Mouse (Mus musculus) lung, embryonic 14.5 days (tissue): ENCODE measurements at regions not wholly inside any gene's neighbourhood (a gene's known extent, or its start where the extent isn't known, plus 50 kb on each side); places are given as distances from the start of the nearest gene placed in this dataset.
A peak's percentile ranks its signal among the peaks of the same experiment; 100 is the strongest.

Experiments
- ATAC-seq: fragments of 200-750 bp; cut with Nextera tagmentation; 2 replicates; pipeline ENCODE4 v1.8.0; 2017; ENCODE audit warnings: mild to moderate bottlenecking, moderate TSS enrichment, moderate library complexity; ENCODE audit not compliant: insufficient read depth
- DNase-seq: peaks from one replicate; pipeline ENCODE4 v3.0.0-alpha.2; 2015
- H3K27ac ChIP-seq: fragments of 300-500 bp; sonication (generic); 2 replicates; pipeline ENCODE4 v1.5.1; 2014; ENCODE audit warnings: low read depth, mild to moderate bottlenecking, moderate library complexity
- H3K27me3 ChIP-seq: fragments of 300-500 bp; sonication (generic); 2 replicates; pipeline ENCODE4 v1.6.1; 2014; ENCODE audit warnings: low read length, control low read depth; ENCODE audit not compliant: insufficient read depth
- H3K36me3 ChIP-seq: fragments of 300-500 bp; sonication (generic); 2 replicates; pipeline ENCODE4 v1.6.1; 2014; ENCODE audit warnings: control low read depth; ENCODE audit not compliant: insufficient read depth
- H3K4me1 ChIP-seq: fragments of 300-500 bp; sonication (generic); 2 replicates; pipeline ENCODE4 v1.6.1; 2014; ENCODE audit warnings: antibody characterized with exemption, control low read depth; ENCODE audit not compliant: insufficient read depth
- H3K4me2 ChIP-seq: fragments of 300-500 bp; sonication (generic); 2 replicates; pipeline ENCODE4 v1.6.1; 2014; ENCODE audit warnings: mild to moderate bottlenecking
- H3K4me3 ChIP-seq: fragments of 300-500 bp; sonication (generic); 2 replicates; pipeline ENCODE4 v1.5.1; 2014; ENCODE audit warnings: low read depth, low read length
- H3K9ac ChIP-seq: fragments of 300-500 bp; sonication (generic); 2 replicates; pipeline ENCODE4 v1.6.1; 2014
- H3K9me3 ChIP-seq: fragments of 300-500 bp; sonication (generic); 2 replicates; pipeline ENCODE4 v1.6.1; 2016; ENCODE audit warnings: low read depth, low read length, control low read depth
- CTCF ChIP-seq: IDR thresholded peaks from 2 replicates; pipeline ENCODE4 v1.5.1; 2016; ENCODE audit warnings: antibody characterized with exemption, low read depth
- WGBS: fragments of 180-500 bp; shearing (Covaris S2); extraction: QIAGEN DNeasy Blood & Tissue Kit; methylation state at CpG from one replicate; pipeline ENCODE4 v1.1.7; 2014; 5-methylcytosine and 5-hydroxymethylcytosine counted together

DNA sequence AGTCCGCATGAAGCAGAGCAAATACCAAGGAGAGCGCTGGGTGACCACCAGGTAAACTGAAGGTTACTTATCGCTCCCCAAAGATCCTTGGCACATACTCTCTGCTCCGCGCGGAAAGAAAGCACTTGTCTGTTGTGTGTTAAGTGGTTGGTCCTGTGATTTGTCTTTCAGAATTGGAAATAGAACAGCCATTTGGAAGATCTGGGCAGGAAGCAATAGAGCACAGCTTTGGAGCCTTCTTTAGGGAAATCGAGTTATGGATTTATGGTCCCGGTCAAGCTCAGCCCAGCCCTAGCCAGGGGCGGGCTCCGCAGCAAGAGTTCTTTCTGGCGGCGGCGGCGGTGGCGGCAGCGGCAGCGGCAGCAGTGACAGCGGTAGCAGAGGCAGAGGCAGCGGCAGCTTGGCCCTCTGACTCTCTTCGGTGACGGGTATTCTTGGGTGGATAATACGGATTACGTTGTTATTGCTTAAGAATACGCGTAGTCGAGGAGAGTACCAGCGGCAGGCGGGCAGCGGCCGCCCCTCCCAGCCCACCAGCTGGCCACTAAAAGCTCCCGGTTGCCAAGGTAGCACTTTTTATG, 128.4 kb upstream of the Dpyd start:
- ATAC-seq (no peak), DNase-seq (peak; percentile 37)
- peak overlapping the region; percentile 37 for H3K4me3 ChIP-seq
- no peaks in the 10 kb centered on the region for H3K36me3 ChIP-seq
- peak overlapping the region; percentile 73 for H3K4me2 ChIP-seq
- no peak for TF ChIP-seq CTCF
- H3K27ac ChIP-seq, result no peak overlapping the region
- peaks cover 50% of the 10 kb centered on the region for H3K27me3 ChIP-seq
- H3K9me3 ChIP-seq, result no peaks in the 10 kb centered on the region
- 2% methylated on average over 31 of the region's 31 CpGs for WGBS
- H3K4me1 ChIP-seq, result 0 out of 2 replicates have a peak, but pooled peaks cover 4% of the 10 kb centered on the region
- H3K9ac ChIP-seq, result no peak overlapping the region

- no peak for TF ChIP-seq CTCF
- peak overlapping the region; percentile 37 for H3K4me3 ChIP-seq
- 0 out of 2 replicates have a peak, but pooled peaks cover 4% of the 10 kb centered on the region for H3K4me1 ChIP-seq
- peaks cover 50% of the 10 kb centered on the region for H3K27me3 ChIP-seq
- under 1% methylated on average over 17 of the region's 17 CpGs for WGBS
- DNase-seq, result no peak
- H3K36me3 ChIP-seq, result no peaks in the 10 kb centered on the region
- no peaks in the 10 kb centered on the region for H3K9me3 ChIP-seq
- no peak for ATAC-seq
- H3K27ac ChIP-seq, result no peak overlapping the region
- H3K4me2 ChIP-seq, result peak overlapping the region; percentile 73
- no peak overlapping the region for H3K9ac ChIP-seq
Measured at GRCm38 (mm10) chr3:118434311-118434710, 127.6 kb upstream of the Dpyd start.

GRCm38 (mm10) chr3:118434847-118435246, 127.1 kb upstream of the Dpyd start:
- no peak overlapping the region for H3K9ac ChIP-seq
- H3K4me1 ChIP-seq, result 0 out of 2 replicates have a peak, but pooled peaks cover 4% of the 10 kb centered on the region
- H3K27me3 ChIP-seq, result peaks cover 48% of the 10 kb centered on the region
- peak overlapping the region; percentile 37; the same call in 1 of the 2 replicates for H3K4me3 ChIP-seq
- no peak for TF ChIP-seq CTCF
- peak overlapping the region; percentile 73; the same call in 1 of the 2 replicates for H3K4me2 ChIP-seq
- ATAC-seq, result no peak
- WGBS, result 3% methylated on average over 13 of the region's 13 CpGs
- DNase-seq, result no peak
- no peaks in the 10 kb centered on the region for H3K36me3 ChIP-seq
- no peak overlapping the region for H3K27ac ChIP-seq
- H3K9me3 ChIP-seq, result no peaks in the 10 kb centered on the region

GRCm38 (mm10) chr3:118435248-118435647, 126.7 kb upstream of the Dpyd start:
- H3K4me2 ChIP-seq, result peak overlapping the region; percentile 73; the same call in 1 of the 2 replicates
- DNase-seq (no peak), ATAC-seq (no peak)
- no peaks in the 10 kb centered on the region for H3K9me3 ChIP-seq
- whole genome bisulfite sequencing, result 11% methylated on average over 9 of the region's 9 CpGs
- H3K36me3 ChIP-seq, result no peaks in the 10 kb centered on the region
- H3K4me3 ChIP-seq, result peak overlapping the region; percentile 37; the same call in 1 of the 2 replicates
- H3K9ac ChIP-seq, result no peak overlapping the region
- TF ChIP-seq CTCF, result no peak
- H3K27ac ChIP-seq, result no peak overlapping the region
- peaks cover 44% of the 10 kb centered on the region for H3K27me3 ChIP-seq
- 0 out of 2 replicates have a peak, but pooled peaks cover 2% of the 10 kb centered on the region for H3K4me1 ChIP-seq

GRCm38 (mm10) chr3:118443742-118444332, 118.1 kb upstream of the Dpyd start:
- no peaks in the 10 kb centered on the region for H3K4me1 ChIP-seq
- H3K27me3 ChIP-seq, result no peaks in the 10 kb centered on the region
- no peak overlapping the region for H3K4me3 ChIP-seq
- no peaks in the 10 kb centered on the region for H3K36me3 ChIP-seq
- WGBS, result 46% methylated on average over 8 of the region's 8 CpGs
- DNase-seq (peak; percentile 9), ATAC-seq (no peak)
- no peak for TF ChIP-seq CTCF
- no peak overlapping the region for H3K4me2 ChIP-seq
- no peak overlapping the region for H3K9ac ChIP-seq
- no peak overlapping the region for H3K27ac ChIP-seq
- H3K9me3 ChIP-seq, result no peaks in the 10 kb centered on the region

- WGBS, result 75% methylated on average over 4 of the region's 4 CpGs
Measured at GRCm38 (mm10) chr3:118445360-118445759, 116.6 kb upstream of the Dpyd start.

DNA sequence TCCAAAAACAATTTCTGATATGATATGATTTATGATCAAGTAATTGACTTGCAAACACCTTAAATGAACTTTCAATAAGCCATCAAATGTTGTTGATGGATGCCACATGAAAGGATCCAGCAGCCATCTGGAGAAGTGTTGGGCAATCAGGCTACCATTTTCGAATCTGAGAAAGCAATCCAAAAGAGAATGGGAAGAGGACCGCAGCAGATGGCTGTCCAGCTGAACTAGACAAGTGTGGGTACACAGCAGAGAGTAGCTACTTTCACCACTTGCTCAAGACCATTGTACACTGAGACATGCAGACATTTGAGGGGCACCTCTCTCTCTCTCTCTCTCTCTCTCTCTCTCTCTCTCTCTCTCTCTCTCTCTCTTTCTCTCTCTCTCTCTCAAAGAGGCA, 102.3 kb upstream of the Dpyd start:
- H3K27me3 ChIP-seq, result no peaks in the 10 kb centered on the region
- TF ChIP-seq CTCF, result no peak
- H3K27ac ChIP-seq, result no peak overlapping the region
- no peak overlapping the region for H3K4me3 ChIP-seq
- no peaks in the 10 kb centered on the region for H3K36me3 ChIP-seq
- H3K9me3 ChIP-seq, result no peaks in the 10 kb centered on the region
- WGBS, result 72% methylated on average over 2 of the region's 2 CpGs
- no peak overlapping the region for H3K4me2 ChIP-seq
- no peak overlapping the region for H3K9ac ChIP-seq
- no peak for DNase-seq
- H3K4me1 ChIP-seq, result no peaks in the 10 kb centered on the region
- no peak for ATAC-seq

More at GRCm38 (mm10) chr3:118445360-118445759, 116.6 kb upstream of the Dpyd start:
- H3K4me2 ChIP-seq, result no peak overlapping the region
- no peaks in the 10 kb centered on the region for H3K27me3 ChIP-seq
- H3K36me3 ChIP-seq, result no peaks in the 10 kb centered on the region
- no peak overlapping the region for H3K9ac ChIP-seq
- no peak for DNase-seq
- H3K4me3 ChIP-seq, result no peak overlapping the region
- H3K9me3 ChIP-seq, result no peaks in the 10 kb centered on the region
- no peaks in the 10 kb centered on the region for H3K4me1 ChIP-seq
- no peak overlapping the region for H3K27ac ChIP-seq
- no peak for ATAC-seq
- no peak for TF ChIP-seq CTCF
